Mouse (Mus musculus): ENCODE data around the gene Gm21173. TPM values are rescaled to one million over a fixed set of nuclear protein-coding genes. Genes with fewer than 3 reads are reported as not detected.

The Gm21173 gene
- not detected for polyA plus RNA-seq (2014; fragmentation: Illumina TruSeq; extraction: RNeasy Lipid Tissue Mini Kit (QIAGEN cat#74804); ENCODE audit: low read depth, low replicate concordance)

DNA sequence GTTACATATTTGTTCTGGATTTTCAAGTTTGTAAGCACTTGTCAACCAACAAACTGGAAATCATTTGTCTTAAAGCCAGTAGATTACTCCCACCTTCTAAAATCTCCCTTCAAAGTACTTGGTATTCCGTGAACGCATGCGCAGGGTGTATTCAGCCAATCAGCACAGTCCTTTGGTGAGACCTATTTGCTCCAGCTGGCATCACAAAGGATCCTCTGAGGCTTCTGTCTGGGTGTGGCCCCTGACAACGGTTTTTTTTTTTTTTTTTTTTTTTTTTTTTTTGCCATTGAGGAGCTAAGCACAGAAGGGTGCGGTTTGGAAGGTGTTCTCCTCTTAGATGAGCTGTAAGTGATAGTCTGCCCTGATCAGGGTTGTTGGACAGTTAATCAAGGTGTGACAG is at the start of gene Gm21173:
Gm21173 (plus strand) TSS at position 301 of the 400 bp plus-strand sequence.

All from adrenal gland, adult 10 weeks (tissue).